Mouse (Mus musculus): ENCODE results near the gene Otud4. TPM values are rescaled to one million over a fixed set of nuclear protein-coding genes. Genes with fewer than 3 reads are reported as not detected.
A peak's percentile ranks its signal among the peaks of the same experiment; 100 is the strongest.
"Not testable (repeated sequence)": the region's sequence is repeated elsewhere in the genome, so short reads cannot be mapped to it uniquely, and the experiment has no call there.

The Otud4 gene
- total RNA-seq, 2 experiments from 2014 or later: 35.4 to 44.1 TPM

GRCm38 (mm10) chr8:79650158-79650814, 10.9 kb downstream of the Otud4 start:
- H3K27ac ChIP-seq: no peak overlapping the region
- peak; percentile 77 for TF ChIP-seq CTCF (conservative IDR thresholded peaks at IDR 0.05)
- no peak for DNase-seq (ENCODE audit: low spot score in 2 of 2)
- H3K4me3 ChIP-seq: no peak overlapping the region

- no peak for TF ChIP-seq CTCF (conservative IDR thresholded peaks at IDR 0.05)
- Histone ChIP-seq H3K4me3 (no peak overlapping the region), H3K27ac (no peak overlapping the region)
- DNase-seq (ENCODE audit: low spot score in 2 of 2): no peak
These were observed 14.3 kb downstream of the Otud4 start for GRCm38 (mm10) chr8:79653736-79654135.

DNA sequence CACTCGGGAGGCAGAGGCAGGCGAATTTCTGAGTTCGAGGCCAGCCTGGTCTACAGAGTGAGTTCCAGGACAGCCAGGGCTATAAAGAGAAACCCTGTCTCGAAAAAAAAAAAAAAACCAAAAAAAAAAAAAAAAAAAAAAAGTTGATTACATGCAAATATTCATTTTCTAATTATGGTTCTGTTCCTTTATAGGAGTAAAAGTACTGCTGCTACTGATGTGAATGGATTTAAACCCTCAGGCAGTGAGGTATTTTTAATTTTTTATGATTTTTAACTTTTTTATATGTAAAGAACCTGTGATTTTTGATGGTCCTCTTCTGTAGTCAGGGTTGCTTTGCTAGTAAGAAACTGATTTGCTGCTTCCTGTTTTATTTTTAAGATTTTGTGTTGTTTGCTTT, 19.3 kb downstream of the Otud4 start:
- not testable (repeated sequence) for DNase-seq (ENCODE audit: low spot score in 2 of 2); H3K27ac ChIP-seq; H3K4me3 ChIP-seq

DNA sequence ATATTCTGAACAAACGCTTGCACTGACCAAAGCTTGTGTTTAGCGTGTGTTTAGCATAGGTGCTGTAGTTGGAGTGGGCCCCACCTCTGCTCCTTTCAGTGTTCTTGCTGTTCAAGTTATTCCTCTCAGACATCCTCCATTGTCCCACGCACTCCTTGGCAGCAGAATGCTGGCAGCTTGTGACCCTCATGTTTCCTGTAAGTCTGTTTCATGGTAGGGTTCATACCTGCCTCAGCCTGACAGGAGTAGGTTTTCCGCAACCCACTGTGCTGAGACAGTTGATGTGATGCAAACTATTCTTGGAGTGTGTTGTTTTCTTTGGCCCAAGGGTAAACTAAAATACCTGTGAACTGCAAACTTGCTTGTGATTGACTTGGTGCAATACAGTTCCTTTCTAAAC, 37.0 kb downstream of the Otud4 start:
- Histone ChIP-seq H3K4me3 (no peak overlapping the region), H3K27ac (no peak overlapping the region)
- no peak for TF ChIP-seq CTCF (conservative IDR thresholded peaks at IDR 0.05)
- no peak for DNase-seq (ENCODE audit: low spot score in 2 of 2)

- DNase-seq (ENCODE audit: low spot score in 2 of 2): no peak
- no peak for TF ChIP-seq CTCF (conservative IDR thresholded peaks at IDR 0.05)
- Histone ChIP-seq H3K27ac (no peak overlapping the region), H3K4me3 (no peak overlapping the region)
These were observed 39.6 kb downstream of the Otud4 start for GRCm38 (mm10) chr8:79679005-79679404.

DNA sequence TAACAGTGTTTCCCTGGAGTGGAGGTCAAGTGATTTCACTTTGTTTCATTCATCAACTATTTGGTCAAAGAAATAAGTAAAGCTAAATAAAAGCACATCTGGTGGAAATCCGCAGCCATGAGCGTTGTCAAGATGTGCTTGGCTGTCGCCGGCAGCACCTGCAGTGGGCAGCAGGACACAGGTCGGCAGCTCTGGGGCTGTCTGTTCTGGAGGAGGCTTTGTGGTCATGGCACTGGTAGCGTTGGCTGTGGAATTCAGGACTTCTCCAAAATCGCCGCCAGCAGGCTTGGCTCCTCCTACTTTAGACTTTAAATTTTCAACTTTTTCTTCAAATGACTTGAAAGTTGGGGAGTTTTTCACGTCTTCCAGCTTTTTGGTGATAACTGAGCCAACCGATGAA, 40.7 kb downstream of the Otud4 start:
- H3K27ac ChIP-seq; DNase-seq (ENCODE audit: low spot score in 2 of 2): not testable (repeated sequence)
- peak overlapping the region; percentile 52 for H3K4me3 ChIP-seq

- DNase-seq (ENCODE audit: low spot score in 2 of 2): peak in 1 of 2 experiments; percentile 13
- Histone ChIP-seq H3K4me3 (peak overlapping the region; percentile 52), H3K27ac (no peak overlapping the region)
- no peak for TF ChIP-seq CTCF (conservative IDR thresholded peaks at IDR 0.05)
These were observed 41.1 kb downstream of the Otud4 start for GRCm38 (mm10) chr8:79680555-79680954.

DNA sequence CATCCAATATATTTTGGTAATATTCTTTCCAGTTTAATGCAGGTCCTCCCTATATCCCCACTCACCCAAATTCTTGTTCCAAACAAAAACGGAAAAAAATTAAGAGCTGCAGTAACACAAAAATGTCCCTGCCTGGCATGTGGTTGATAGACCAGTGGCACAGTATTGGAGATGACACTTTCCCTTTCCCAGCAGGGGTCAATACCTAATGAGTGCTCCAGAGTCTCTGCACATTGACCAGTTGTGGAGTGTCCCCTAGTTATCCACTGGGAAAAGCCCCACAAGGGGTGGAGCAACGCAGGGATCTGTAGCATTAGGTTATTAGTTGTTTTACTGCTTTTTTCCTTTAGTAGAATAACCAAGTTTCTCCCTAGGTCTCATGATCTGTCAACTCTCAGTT, 41.5 kb downstream of the Otud4 start:
- no peak for TF ChIP-seq CTCF (conservative IDR thresholded peaks at IDR 0.05)
- no peak overlapping the region for H3K27ac ChIP-seq
- DNase-seq (ENCODE audit: low spot score in 2 of 2): no peak
- H3K4me3 ChIP-seq: peak overlapping the region; percentile 52

GRCm38 (mm10) chr8:79685927-79686326, 46.5 kb downstream of the Otud4 start:
- not testable (repeated sequence) for H3K4me3 ChIP-seq; H3K27ac ChIP-seq; DNase-seq (ENCODE audit: low spot score in 2 of 2)

DNA sequence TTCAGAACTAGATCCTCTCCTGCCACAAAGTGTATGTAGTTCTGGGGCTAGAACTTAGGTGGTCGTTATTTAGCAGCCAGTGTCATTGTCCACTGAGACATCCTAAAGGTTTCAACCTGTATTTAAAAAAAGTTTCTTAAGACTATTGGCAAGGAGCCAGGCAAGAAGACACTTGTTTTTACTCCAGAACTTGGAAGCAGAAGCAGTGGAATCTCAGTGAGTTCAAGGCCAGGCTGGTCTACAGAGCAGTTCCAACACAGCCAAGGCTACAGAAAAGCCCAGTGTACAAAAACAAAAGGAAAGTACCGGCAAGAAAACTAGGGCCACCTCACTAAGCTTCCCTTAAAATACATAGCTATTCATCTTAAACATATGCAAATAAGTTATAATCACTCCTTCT, 53.1 kb downstream of the Otud4 start:
- Histone ChIP-seq H3K27ac (no peak overlapping the region), H3K4me3 (no peak overlapping the region)
- no peak for DNase-seq (ENCODE audit: low spot score in 2 of 2)
- TF ChIP-seq CTCF (conservative IDR thresholded peaks at IDR 0.05): no peak

- Histone ChIP-seq H3K27ac (no peak overlapping the region), H3K4me3 (no peak overlapping the region)
- DNase-seq (ENCODE audit: low spot score in 2 of 2): no peak
- no peak for TF ChIP-seq CTCF (conservative IDR thresholded peaks at IDR 0.05)
These were observed 67.3 kb downstream of the Otud4 start for GRCm38 (mm10) chr8:79706687-79707086.

DNA sequence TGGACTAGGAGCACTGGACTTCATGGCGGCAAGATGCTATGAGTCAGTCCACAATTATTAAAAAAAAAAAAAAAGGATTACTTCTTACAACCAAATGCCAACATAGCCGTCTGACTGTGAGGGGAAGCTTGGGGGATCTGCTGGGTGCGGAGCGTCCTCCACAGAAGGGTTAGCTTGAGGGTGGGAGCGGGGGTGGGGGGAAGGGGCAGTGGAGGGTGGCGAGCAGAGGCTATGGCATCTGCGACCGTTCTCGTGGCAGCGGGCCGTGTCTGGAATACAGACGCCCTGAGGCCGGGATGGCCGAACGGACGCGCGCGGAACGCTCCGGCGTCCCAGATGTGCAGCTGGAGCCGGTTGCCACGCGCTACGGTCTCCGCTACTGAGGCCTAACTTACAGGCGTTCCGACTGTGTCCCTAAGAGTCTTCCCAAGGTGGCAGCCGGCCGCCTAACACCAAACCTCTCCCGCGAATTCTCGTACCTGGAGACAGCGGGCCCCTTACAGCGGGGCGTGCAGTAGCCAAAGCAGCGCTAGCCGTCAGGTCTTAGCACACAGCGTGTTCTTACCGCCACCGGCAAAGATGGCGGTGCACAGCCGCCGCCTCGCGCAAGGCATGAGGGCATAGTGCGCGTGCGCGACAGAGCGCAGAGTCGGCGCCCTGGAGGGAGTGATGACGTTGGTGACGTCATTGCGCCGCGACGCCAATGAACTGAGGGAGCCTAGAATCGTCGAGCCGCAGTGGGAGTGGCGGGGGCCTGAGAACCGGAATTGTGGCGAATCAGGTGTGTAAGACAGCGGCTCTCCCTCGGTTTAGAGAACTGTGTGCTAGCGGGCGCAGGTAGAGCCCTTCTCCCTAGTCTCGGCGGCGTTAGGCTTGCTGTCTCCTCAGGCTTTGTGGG, 71.9 kb downstream of the Otud4 start, which contains the start of the genes Abce1 and Anapc10:
Abce1 (minus strand) TSS at position 677 of the 898 bp plus-strand sequence.
Anapc10 (plus strand) TSS at position 757 of the 898 bp plus-strand sequence.
- TF ChIP-seq CTCF (conservative IDR thresholded peaks at IDR 0.05): no peak
- Histone ChIP-seq H3K4me3 (peak within 1 kb of the TSS; percentile 91), H3K27ac (peak within 1 kb of the TSS; percentile 95)
- DNase-seq (ENCODE audit: low spot score in 2 of 2): peak; percentile 97 to 99

- Histone ChIP-seq H3K27ac (no peak overlapping the region), H3K4me3 (no peak overlapping the region)
- TF ChIP-seq CTCF (conservative IDR thresholded peaks at IDR 0.05): no peak
- DNase-seq (ENCODE audit: low spot score in 2 of 2): no peak
These were observed 73.3 kb downstream of the Otud4 start for GRCm38 (mm10) chr8:79712676-79713075.
